Mouse (Mus musculus) small intestine, adult 2 months (tissue): ENCODE data around the gene Folr1. TPM values are rescaled to one million over a fixed set of nuclear protein-coding genes. Genes with fewer than 3 reads are reported as not detected.
A peak's percentile ranks its signal among the peaks of the same experiment; 100 is the strongest.

Experiments
- H3K27ac ChIP-seq: fragments of 200-500 bp; 2 replicates; pipeline ENCODE4 v1.5.1; 2012; ENCODE audit warnings: low read depth, low read length, control low read depth, inconsistent platforms; ENCODE audit not compliant: insufficient read depth
- H3K27me3 ChIP-seq: fragments of 200-500 bp; 2 replicates; pipeline ENCODE4 v1.6.1; 2012; ENCODE audit warnings: mild to moderate bottlenecking, moderate library complexity, low read length, inconsistent platforms; ENCODE audit not compliant: control insufficient read depth, insufficient read depth
- H3K36me3 ChIP-seq: fragments of 200-500 bp; 2 replicates; pipeline ENCODE4 v1.6.1; 2012; ENCODE audit warnings: mild to moderate bottlenecking, low read length, control low read depth, inconsistent platforms; ENCODE audit not compliant: control insufficient read depth, insufficient read depth
- H3K4me1 ChIP-seq: fragments of 200-500 bp; 2 replicates; pipeline ENCODE4 v1.6.1; 2012; ENCODE audit warnings: low read length, inconsistent platforms, mixed read lengths; ENCODE audit not compliant: control insufficient read depth, insufficient read depth, insufficient read length
- H3K4me3 ChIP-seq: fragments of 200-500 bp; 2 replicates; pipeline ENCODE4 v1.5.1; 2012; ENCODE audit warnings: low read depth, mild to moderate bottlenecking, control low read depth, inconsistent platforms, low read length, moderate library complexity
- CTCF ChIP-seq: fragments of 200-500 bp; IDR thresholded peaks from 2 replicates; pipeline ENCODE4 v1.5.1; 2012; ENCODE audit warnings: low read depth, mild to moderate bottlenecking, control low read depth, inconsistent platforms, low read length, moderate library complexity, mixed read lengths; ENCODE audit not compliant: insufficient replicate concordance, insufficient read length; ENCODE audit errors: extremely low read depth
- POLR2A ChIP-seq: fragments of 200-500 bp; IDR thresholded peaks from 2 replicates; pipeline ENCODE4 v1.6.1; 2012; ENCODE audit warnings: low read depth, mild to moderate bottlenecking, control low read depth, inconsistent platforms, low read length, moderate library complexity
- WGBS: fragments of 180-500 bp; shearing (Covaris S2); methylation state at CpG from one replicate; pipeline ENCODE4 v1.1.7; 2018; 5-methylcytosine and 5-hydroxymethylcytosine counted together
- polyA plus RNA-seq: library from polyadenylated mRNA; depleted of rRNA; stranded (reverse); fragments of >200 nt; gene quantifications from 2 replicates; pipeline ENCODE4 v1.2.3, GENCODE M21; 2012; rRNA removed

The Folr1 gene
- polyA plus RNA-seq, 1 experiment, result 0.84 TPM

DNA sequence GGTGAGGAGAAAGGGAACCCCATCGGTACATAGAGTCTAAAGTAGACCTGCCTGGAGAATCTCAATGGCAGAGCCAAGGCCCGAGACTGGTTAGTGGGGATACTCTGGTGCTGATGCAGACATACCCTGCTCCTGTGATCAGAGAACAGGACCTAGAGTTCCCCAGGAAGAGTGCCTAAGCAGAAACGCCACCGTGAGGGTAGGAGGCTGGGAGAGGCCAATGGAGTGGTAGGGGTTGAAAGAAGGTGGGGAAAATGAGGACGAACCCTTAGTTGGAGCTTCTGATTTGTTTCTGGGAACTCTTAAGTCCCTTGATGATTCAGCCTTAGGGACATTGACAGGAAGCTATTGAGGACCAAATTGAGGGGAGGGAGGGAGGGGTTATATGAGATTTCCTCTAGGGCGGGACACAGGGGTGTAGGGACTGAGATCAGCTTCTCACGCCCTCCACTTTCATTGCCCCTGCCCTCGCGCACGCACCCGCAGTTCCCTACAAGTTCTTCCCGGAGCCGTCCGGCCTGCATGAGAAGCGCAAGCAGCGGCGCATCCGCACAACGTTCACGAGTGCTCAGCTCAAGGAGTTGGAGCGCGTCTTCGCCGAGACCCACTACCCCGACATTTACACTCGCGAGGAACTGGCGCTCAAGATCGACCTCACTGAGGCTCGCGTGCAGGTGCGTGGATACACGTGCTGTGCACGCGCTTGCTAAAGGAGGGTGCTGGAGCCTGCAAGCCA lies 50.1 kb downstream of the Folr1 start:
- H3K4me1 ChIP-seq, result peaks cover 20% of the 10 kb centered on the region
- H3K27ac ChIP-seq, result no peak overlapping the region
- H3K27me3 ChIP-seq, result peaks cover 49% of the 10 kb centered on the region

DNA sequence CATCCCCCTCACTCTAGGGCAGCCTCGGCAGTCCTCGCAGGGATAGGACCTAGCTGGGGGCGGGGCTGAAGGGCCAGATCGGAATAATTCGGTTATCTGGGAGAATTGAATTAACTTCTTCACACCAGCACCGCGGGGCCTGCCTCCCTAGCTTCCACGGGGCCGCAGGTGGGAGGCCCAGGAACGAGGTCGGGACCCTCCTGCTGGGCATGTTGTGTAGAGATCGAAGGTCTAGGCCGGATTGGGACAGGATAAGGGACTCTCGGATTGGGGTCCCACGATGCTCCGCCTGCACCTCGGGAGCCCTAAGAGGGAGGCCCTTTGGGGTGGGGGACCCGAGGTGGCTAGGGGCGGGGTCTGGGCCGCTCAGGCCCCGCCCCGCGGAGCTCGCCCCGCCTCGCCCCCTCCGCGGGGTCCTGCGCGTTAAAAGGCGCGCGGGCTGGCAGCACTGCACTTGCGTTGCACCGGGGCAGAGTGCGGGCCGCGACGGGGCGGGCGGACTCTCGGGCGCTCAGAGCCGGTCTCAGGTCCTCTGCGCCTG lies 52.7 kb downstream of the Folr1 start, which contains the start of gene Phox2a:
TSS of gene Phox2a (plus strand) at position 453 of the 541 bp plus-strand sequence.
- peak within 1 kb of the TSS; percentile 5; the same call in 1 of the 2 replicates for H3K4me3 ChIP-seq
- TF ChIP-seq CTCF (no peak), POLR2A (no peak)
- WGBS, result 3% methylated on average over 44 of the region's 45 CpGs

More for the DNA sequence above, 50.1 kb downstream of the Folr1 start:
- H3K4me3 ChIP-seq, result peak overlapping the region; percentile 35
- peaks cover 16% of the 10 kb centered on the region for H3K36me3 ChIP-seq
- TF ChIP-seq CTCF (no peak), POLR2A (no peak)
- WGBS, result 7% methylated on average over 35 of the region's 35 CpGs

More for the DNA sequence above, 52.7 kb downstream of the Folr1 start, which contains the start of gene Phox2a:
- Histone ChIP-seq H3K4me1 (peaks cover 20% of the 10 kb centered on the region), H3K27ac (no peak within 1 kb of the TSS), H3K36me3 (no peaks in the 10 kb centered on the region), H3K27me3 (peaks cover 49% of the 10 kb centered on the region)

Other genes with a start within 250 kb of the Folr1 start
- gene Clpb, start 207.2 kb downstream of the Folr1 start, polyA plus RNA-seq, result 5.5 and 7.2 TPM in 2 replicates
- gene Phox2a, start 52.5 kb downstream of the Folr1 start, polyA plus RNA-seq, result 0.52 and 0.61 TPM in 2 replicates
- gene Inppl1, start 32.6 kb downstream of the Folr1 start, polyA plus RNA-seq, result 53.0 and 108 TPM in 2 replicates
- gene Folr2, start 13.6 kb downstream of the Folr1 start, polyA plus RNA-seq, result 0.52 and 7.5 TPM in 2 replicates
- gene Anapc15, start 7.1 kb downstream of the Folr1 start, polyA plus RNA-seq, result 13.2 and 22.6 TPM in 2 replicates
- gene Lamtor1, start 35.1 kb upstream of the Folr1 start, polyA plus RNA-seq, result 117 and 177 TPM in 2 replicates
- gene Tomt, start 35.6 kb upstream of the Folr1 start, polyA plus RNA-seq, result 0.03 TPM in 1 of 2 replicates, not detected in the other
- 2.8 and 3.4 TPM in 2 replicates for gene Lrrc51, start 63.1 kb upstream of the Folr1 start, polyA plus RNA-seq
- gene Numa1, start 63.3 kb upstream of the Folr1 start, polyA plus RNA-seq, result 43.1 and 63.1 TPM in 2 replicates
- 6.2 and 11.2 TPM in 2 replicates for gene Il18bp, start 147.9 kb upstream of the Folr1 start, polyA plus RNA-seq
- 16.1 and 26.0 TPM in 2 replicates for gene Rnf121, start 194.7 kb upstream of the Folr1 start, polyA plus RNA-seq
- gene Xndc1, start 194.7 kb upstream of the Folr1 start, polyA plus RNA-seq, result 4.5 and 8.3 TPM in 2 replicates
- gene Xntrpc, start 194.9 kb upstream of the Folr1 start, polyA plus RNA-seq, result 0.88 and 1.6 TPM in 2 replicates
- 0.28 and 0.89 TPM in 2 replicates for gene Trpc2, start 212.3 kb upstream of the Folr1 start, polyA plus RNA-seq
- gene Art1, start 231.0 kb upstream of the Folr1 start, polyA plus RNA-seq, result not detected in 2 replicates
- gene Art5, start 238.7 kb upstream of the Folr1 start, polyA plus RNA-seq, result 0.17 and 0.28 TPM in 2 replicates
- gene Chrna10, start 246.0 kb upstream of the Folr1 start, polyA plus RNA-seq, result 0.18 and 0.23 TPM in 2 replicates